Mouse (Mus musculus) urinary bladder, postnatal 36 days (tissue): Measurements from ENCODE around the gene Serbp1.

Source experiments
- DNase-seq, 2 experiments: peaks; one replicate each; pipeline ENCODE4 v3.0.0; 2022; ENCODE audit warnings: low spot score in 2 of 2, mixed read lengths in 1 of 2

The Serbp1 gene

GRCm38 (mm10) chr6:67301230-67301629, 63.3 kb downstream of the Serbp1 start:
- no peak for DNase-seq

GRCm38 (mm10) chr6:67302471-67302870, 64.5 kb downstream of the Serbp1 start:
- DNase-seq, result no peak

GRCm38 (mm10) chr6:67303210-67303609, 65.2 kb downstream of the Serbp1 start:
- DNase-seq, result no peak

GRCm38 (mm10) chr6:67308994-67309393, 71.0 kb downstream of the Serbp1 start:
- DNase-seq, result no peak

GRCm38 (mm10) chr6:67309752-67310151, 71.8 kb downstream of the Serbp1 start:
- DNase-seq, result no peak

GRCm38 (mm10) chr6:67314697-67315096, 76.7 kb downstream of the Serbp1 start:
- DNase-seq, result no peak

- no peak for DNase-seq
These were observed 79.1 kb downstream of the Serbp1 start for GRCm38 (mm10) chr6:67317068-67317467.

- no peak for DNase-seq
These were observed 79.9 kb downstream of the Serbp1 start for GRCm38 (mm10) chr6:67317827-67318338.

- peak; percentile 69 to 75 for DNase-seq
These were observed 80.5 kb downstream of the Serbp1 start for GRCm38 (mm10) chr6:67318451-67318850.

GRCm38 (mm10) chr6:67323788-67324187, 85.8 kb downstream of the Serbp1 start:
- no peak for DNase-seq

GRCm38 (mm10) chr6:67337943-67338342, 100.0 kb downstream of the Serbp1 start:
- DNase-seq, result no peak

- no peak for DNase-seq
These were observed 101.5 kb downstream of the Serbp1 start for GRCm38 (mm10) chr6:67339494-67339893.
